Mouse (Mus musculus): Measurements from ENCODE around the gene Fam171a1. TPM values are rescaled to one million over a fixed set of nuclear protein-coding genes. Genes with fewer than 3 reads are reported as not detected.

Fam171a1 gene
- polyA plus RNA-seq, 1 experiment from 2014 or later: 23.7 TPM

Small RNA genes within 50 kb of the gene (microRNA-seq; reads per million reads assigned to microRNA genes)
- not detected for gene Gm27306

Other genes with a start within 250 kb of the Fam171a1 start
- gene Nmt2, start 170.0 kb downstream of the Fam171a1 start, polyA plus RNA-seq (2015; fragmentation: Nextera tagmentation; extraction: Ambion mirVana): 32.1 and 36.3 TPM in 2 replicates
- 10.2 and 13.8 TPM in 2 replicates for gene Rpp38, start 218.4 kb downstream of the Fam171a1 start, polyA plus RNA-seq (2015; fragmentation: Nextera tagmentation; extraction: Ambion mirVana)
- 0.82 and 1.0 TPM in 2 replicates for gene Acbd7, start 221.9 kb downstream of the Fam171a1 start, polyA plus RNA-seq (2015; fragmentation: Nextera tagmentation; extraction: Ambion mirVana)